Mouse (Mus musculus) lung, adult 2 months (tissue): ENCODE data around the gene Trim71.

Experiments used
- CTCF ChIP-seq: fragments of 200-500 bp; IDR thresholded peaks from 2 replicates; pipeline ENCODE4 v1.5.1; 2011; ENCODE audit warnings: mild to moderate bottlenecking, low read length, control low read depth; ENCODE audit not compliant: insufficient read depth
- POLR2A ChIP-seq: fragments of 200-500 bp; IDR thresholded peaks from 2 replicates; pipeline ENCODE4 v1.6.1; 2011; ENCODE audit warnings: low read depth, mild to moderate bottlenecking, control low read depth, low read length, borderline replicate concordance; ENCODE audit errors: extremely low read depth

GRCm38 (mm10) chr9:114522501-114522900 lies 41.7 kb downstream of the Trim71 start:
- no peak for TF ChIP-seq POLR2A
- TF ChIP-seq CTCF = no peak
